Mouse (Mus musculus): ENCODE measurements at regions not wholly inside any gene's neighbourhood (a gene's known extent, or its start where the extent isn't known, plus 50 kb on each side); places are given as distances from the start of the nearest gene placed in this dataset.

GRCm38 (mm10) chr4:3089567-3090377 lies 77.3 kb upstream of the Vmn1r2 start:
- Histone ChIP-seq H3K27ac (ENCODE audit: insufficient read depth, low read depth, low read length) (no peak overlapping the region), H3K4me3 (ENCODE audit: insufficient read depth, low read depth, low read length) (no peak overlapping the region), H3K4me1 (ENCODE audit: control insufficient read depth, insufficient read depth, low read length) (no peaks in the 10 kb centered on the region), H3K36me3 (ENCODE audit: control insufficient read depth, insufficient read depth, low read length) (no peaks in the 10 kb centered on the region), H3K27me3 (replicated peaks; ENCODE audit: control insufficient read depth, insufficient read depth, low read length) (no peaks in the 10 kb centered on the region)
- TF ChIP-seq POLR2A (IDR thresholded peaks at IDR 0.05; ENCODE audit: low read depth, low read length): no peak
- no peak for TF ChIP-seq CTCF (conservative IDR thresholded peaks at IDR 0.05; ENCODE audit: insufficient read depth, insufficient read length, low read depth, low read length)
- WGBS: 60% methylated on average over 13 of the region's 13 CpGs
- DNase-seq: no peak

GRCm38 (mm10) chr4:3090378-3090735 lies 76.8 kb upstream of the Vmn1r2 start:
- Histone ChIP-seq H3K27ac (ENCODE audit: insufficient read depth, low read depth, low read length) (no peak overlapping the region), H3K27me3 (replicated peaks; ENCODE audit: control insufficient read depth, insufficient read depth, low read length) (no peaks in the 10 kb centered on the region), H3K4me1 (ENCODE audit: control insufficient read depth, insufficient read depth, low read length) (no peaks in the 10 kb centered on the region), H3K4me3 (ENCODE audit: insufficient read depth, low read depth, low read length) (no peak overlapping the region), H3K36me3 (ENCODE audit: control insufficient read depth, insufficient read depth, low read length) (no peaks in the 10 kb centered on the region)
- DNase-seq: no peak
- no peak for TF ChIP-seq CTCF (conservative IDR thresholded peaks at IDR 0.05; ENCODE audit: insufficient read depth, insufficient read length, low read depth, low read length)
- TF ChIP-seq POLR2A (IDR thresholded peaks at IDR 0.05; ENCODE audit: low read depth, low read length): no peak
- 70% methylated on average over 11 of the region's 11 CpGs for WGBS

- no peak for DNase-seq
- no peaks in the 10 kb centered on the region for H3K36me3 ChIP-seq (ENCODE audit: control insufficient read depth, insufficient read depth, low read length)
- H3K4me3 ChIP-seq (ENCODE audit: insufficient read depth, low read depth, low read length): no peak overlapping the region
- no peaks in the 10 kb centered on the region for H3K4me1 ChIP-seq (ENCODE audit: control insufficient read depth, insufficient read depth, low read length)
- TF ChIP-seq POLR2A (IDR thresholded peaks at IDR 0.05; ENCODE audit: low read depth, low read length) (no peak), CTCF (conservative IDR thresholded peaks at IDR 0.05; ENCODE audit: insufficient read depth, insufficient read length, low read depth, low read length) (no peak)
- no peak overlapping the region for H3K27ac ChIP-seq (ENCODE audit: insufficient read depth, low read depth, low read length)
- WGBS: 74% methylated on average over 9 of the region's 9 CpGs
- no peaks in the 10 kb centered on the region for H3K27me3 ChIP-seq (replicated peaks; ENCODE audit: control insufficient read depth, insufficient read depth, low read length)
Observed at GRCm38 (mm10) chr4:3090742-3091141, 76.4 kb upstream of the Vmn1r2 start.
